ENCODE assay signal across 8 mouse cellular contexts in the genomic region with DNA sequence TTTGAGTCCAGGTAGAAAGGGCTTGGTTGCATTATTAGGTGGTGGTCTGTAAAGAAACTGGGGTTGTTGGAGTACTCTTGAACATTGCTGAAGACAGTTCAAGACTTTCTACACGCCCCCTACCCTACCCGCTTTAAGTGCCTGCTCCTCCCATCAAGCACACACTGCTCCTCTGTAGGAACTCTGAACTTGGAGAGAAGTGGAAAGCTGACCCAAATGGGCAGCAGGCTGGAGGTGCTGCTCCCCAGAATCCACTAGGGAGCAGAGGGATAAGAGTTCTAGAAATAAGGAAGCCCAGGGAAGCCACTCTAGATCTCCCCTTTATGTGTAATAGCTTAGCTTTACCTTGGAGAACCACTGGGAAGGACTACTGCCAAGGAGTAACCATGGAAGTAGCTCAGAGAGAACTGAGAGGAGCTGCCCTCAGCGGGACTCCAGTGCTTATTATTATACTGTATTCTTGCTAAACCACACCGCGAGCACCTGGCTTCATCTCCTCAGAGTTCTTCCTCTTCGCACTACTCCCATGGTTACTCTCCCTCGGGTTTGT. TPM values are rescaled to one million over a fixed set of nuclear protein-coding genes. Genes with fewer than 3 reads are reported as not detected.
A peak's percentile ranks its signal among the peaks of the same experiment; 100 is the strongest.
DNase-seq lines count a peak whose midpoint lies in the region; ATAC-seq lines count a peak whose summit lies in the region.

No protein-coding gene starts in this region.

- 0 out of 2 replicates have a peak, but pooled peaks have one; percentile 15 for ATAC-seq in heart, embryonic 15.5 days (replicated peaks; ENCODE audit: insufficient number of reproducible peaks, insufficient read depth, low FRiP score, low read depth)
- no peak for ATAC-seq in liver, embryonic 12.5 days
- no peak for ATAC-seq in stomach, embryonic 14.5 days (ENCODE audit: insufficient number of reproducible peaks, insufficient read depth, low FRiP score, low read depth)

- no peaks in the 10 kb centered on the region for H3K27me3 ChIP-seq in heart, embryonic 15.5 days
- peaks cover 65% of the 10 kb centered on the region for H3K27me3 ChIP-seq in liver, embryonic 12.5 days (replicated peaks)
- no peaks in the 10 kb centered on the region for H3K27me3 ChIP-seq in stomach, embryonic 14.5 days (ENCODE audit: control insufficient read depth, insufficient read depth, low read length)

- intact Hi-C loops in gastrocnemius, postnatal 36 days (cut with DNase I) = loop anchor here (10.0 kb wide), 1 partner anchor 63 kb away; no protein-coding TSS in a partner anchor

- WGBS in heart, embryonic 15.5 days = 8% methylated on average over 7 of the region's 7 CpGs
- WGBS in liver, embryonic 12.5 days (ENCODE audit: insufficient replicate concordance) = 16% methylated on average over 7 of the region's 7 CpGs
- WGBS in stomach, embryonic 14.5 days = 12% methylated on average over 7 of the region's 7 CpGs

- H3K9me3 ChIP-seq in heart, embryonic 15.5 days (replicated peaks) = no peaks in the 10 kb centered on the region
- H3K9me3 ChIP-seq in liver, embryonic 12.5 days (replicated peaks) = no peaks in the 10 kb centered on the region
- H3K9me3 ChIP-seq in stomach, embryonic 14.5 days (ENCODE audit: control insufficient read depth, low read depth, low read length) = no peaks in the 10 kb centered on the region

- H3K36me3 ChIP-seq in heart, embryonic 15.5 days = no peaks in the 10 kb centered on the region
- no peaks in the 10 kb centered on the region for H3K36me3 ChIP-seq in liver, embryonic 12.5 days
- no peaks in the 10 kb centered on the region for H3K36me3 ChIP-seq in stomach, embryonic 14.5 days (ENCODE audit: control insufficient read depth, insufficient read depth, low read length)

- H3K4me3 ChIP-seq in heart, embryonic 15.5 days = peak overlapping the region; percentile 85
- H3K4me3 ChIP-seq in liver, embryonic 12.5 days = peak overlapping the region; percentile 68
- H3K4me3 ChIP-seq in stomach, embryonic 14.5 days (ENCODE audit: low read depth, low read length) = peak overlapping the region; percentile 67

- peak overlapping the region; percentile 98 for H3K27ac ChIP-seq in heart, embryonic 15.5 days
- no peak overlapping the region for H3K27ac ChIP-seq in liver, embryonic 12.5 days
- peak overlapping the region; percentile 94 for H3K27ac ChIP-seq in stomach, embryonic 14.5 days (ENCODE audit: low read length)

- H3K4me2 ChIP-seq in heart, embryonic 15.5 days = peak overlapping the region; percentile 59
- peak overlapping the region; percentile 72 for H3K4me2 ChIP-seq in liver, embryonic 12.5 days
- H3K4me2 ChIP-seq in stomach, embryonic 14.5 days (replicated peaks; ENCODE audit: low read depth, low read length) = peak overlapping the region; percentile 59

- peak; percentile 22 for DNase-seq in adrenal gland, adult 2 months
- DNase-seq in adrenal gland, postnatal 36 days = no peak
- peak; percentile 65 for DNase-seq in ZHBTc4 (ENCODE audit: low read depth, low spot score)
- no peak for DNase-seq in spleen, postnatal 14 days (ENCODE audit: low spot score in 2 of 2)
- no peak for DNase-seq in gastrocnemius, postnatal 36 days

- H3K9ac ChIP-seq in heart, embryonic 15.5 days = peak overlapping the region; percentile 97
- H3K9ac ChIP-seq in liver, embryonic 12.5 days = peak overlapping the region; percentile 72; the same call in 1 of the 2 replicates
- peak overlapping the region; percentile 87 for H3K9ac ChIP-seq in stomach, embryonic 14.5 days (replicated peaks; ENCODE audit: low read depth, low read length)

- H3K4me1 ChIP-seq in heart, embryonic 15.5 days (replicated peaks) = peaks cover 40% of the 10 kb centered on the region
- H3K4me1 ChIP-seq in liver, embryonic 12.5 days = peaks cover 21% of the 10 kb centered on the region
- peaks cover 14% of the 10 kb centered on the region for H3K4me1 ChIP-seq in stomach, embryonic 14.5 days (ENCODE audit: control insufficient read depth, insufficient read depth, low read length)

RNA-seq across cellular contexts. Expression of gene Ptpn21, which starts 0.7 kb away (rescaled TPM):
- 10 to 100 TPM; 15.3 to 24.1 TPM for total RNA-seq in adrenal gland, adult 2 months (2021)
- polyA plus RNA-seq in adrenal gland, adult 2 months (2012; rRNA removed) = 18.6 and 19.8 TPM in 2 replicates
- 10 to 100 TPM; 20.2 to 23.6 TPM for total RNA-seq in adrenal gland, postnatal 36 days (2021)
- 8.3 and 9.9 TPM in 2 replicates for polyA plus RNA-seq in heart, embryonic 15.5 days (2015; fragmentation: Nextera tagmentation; extraction: Ambion mirVana)
- polyA plus RNA-seq in liver, embryonic 12.5 days (2016; fragmentation: Nextera tagmentation; extraction: Ambion mirVana) = 2.4 and 2.8 TPM in 2 replicates
- polyA plus RNA-seq in stomach, embryonic 14.5 days (2014; fragmentation: Nextera tagmentation; extraction: Ambion mirVana) = 11.9 and 12.2 TPM in 2 replicates
- total RNA-seq in gastrocnemius, postnatal 36 days (2021) = 10 to 100 TPM; 25.1 to 25.9 TPM

RNA-seq across cellular contexts. Expression of gene Zc3h14, which starts 8.9 kb away (rescaled TPM):
- total RNA-seq in adrenal gland, adult 2 months (2021) = 100 to 1,000 TPM in 1 of 2 experiments, 10 to 100 TPM in 1; 80.8 to 107 TPM
- 15.1 and 17.2 TPM in 2 replicates for polyA plus RNA-seq in adrenal gland, adult 2 months (2012; rRNA removed)
- 10 to 100 TPM; 84.9 to 86.1 TPM for total RNA-seq in adrenal gland, postnatal 36 days (2021)
- polyA plus RNA-seq in heart, embryonic 15.5 days (2015; fragmentation: Nextera tagmentation; extraction: Ambion mirVana) = 85.7 and 86.7 TPM in 2 replicates
- 65.4 and 67.9 TPM in 2 replicates for polyA plus RNA-seq in liver, embryonic 12.5 days (2016; fragmentation: Nextera tagmentation; extraction: Ambion mirVana)
- polyA plus RNA-seq in stomach, embryonic 14.5 days (2014; fragmentation: Nextera tagmentation; extraction: Ambion mirVana) = 137 and 144 TPM in 2 replicates
- total RNA-seq in gastrocnemius, postnatal 36 days (2021) = 10 to 100 TPM; 41.3 to 42.5 TPM

Comparison
In these comparisons a context has a peak if more than half of its experiments do, and no peak if none do; other contexts are left out.
1. DNase-seq: peak in adrenal gland, adult 2 months (single experiment) and ZHBTc4 (single experiment); none in adrenal gland, postnatal 36 days (0 of 2), spleen, postnatal 14 days (0 of 2) and gastrocnemius, postnatal 36 days (0 of 2).
2. Peak in every context shown above with its lines, with median percentiles within 50 percentile points of each other: H3K4me2 ChIP-seq, H3K4me3 ChIP-seq and H3K9ac ChIP-seq.